Mouse (Mus musculus) frontal cortex, adult (tissue): ENCODE measurements around the gene Pafah1b1.

Experiments
- ATAC-seq: cut with Nextera tagmentation; 2 replicates; pipeline ENCODE4 v1.9.2; 2017; ENCODE audit warnings: mild to moderate bottlenecking, moderate library complexity, mixed read lengths; ENCODE audit not compliant: low TSS enrichment

Pafah1b1 gene

GRCm38 (mm10) chr11:74724235-74724791 is at the start of gene Pafah1b1:
TSS of gene Pafah1b1 (minus strand) at chr11:74724670.
- ATAC-seq = peak; percentile 92

- ATAC-seq = no peak
Measured at GRCm38 (mm10) chr11:74772386-74772785, 47.9 kb upstream of the Pafah1b1 start.

GRCm38 (mm10) chr11:74771650-74772049 is 47.2 kb upstream of the Pafah1b1 start:
- no peak for ATAC-seq

- ATAC-seq = peak; percentile 29; the same call in 1 of the 2 replicates
Measured at GRCm38 (mm10) chr11:74771234-74771633, 46.8 kb upstream of the Pafah1b1 start.

- peak; percentile 99 for ATAC-seq
Measured at GRCm38 (mm10) chr11:74770595-74771207, 46.2 kb upstream of the Pafah1b1 start, which contains the start of gene Mettl16. TSS of gene Mettl16 (plus strand) at chr11:74770830.

GRCm38 (mm10) chr11:74770037-74770436 is 45.6 kb upstream of the Pafah1b1 start:
- no peak for ATAC-seq

GRCm38 (mm10) chr11:74768045-74768444 is 43.6 kb upstream of the Pafah1b1 start:
- ATAC-seq = no peak

- no peak for ATAC-seq
Measured at GRCm38 (mm10) chr11:74767469-74767868, 43.0 kb upstream of the Pafah1b1 start.

- peak; percentile 31; the same call in 1 of the 2 replicates for ATAC-seq
Measured at GRCm38 (mm10) chr11:74763960-74764625, 39.6 kb upstream of the Pafah1b1 start.

- ATAC-seq = no peak
Measured at GRCm38 (mm10) chr11:74761011-74761705, 36.7 kb upstream of the Pafah1b1 start.

GRCm38 (mm10) chr11:74756631-74757030 is 32.2 kb upstream of the Pafah1b1 start:
- no peak for ATAC-seq

GRCm38 (mm10) chr11:74751352-74752066 is 27.0 kb upstream of the Pafah1b1 start:
- ATAC-seq = no peak

- ATAC-seq = no peak
Measured at GRCm38 (mm10) chr11:74750662-74751351, 26.3 kb upstream of the Pafah1b1 start.

GRCm38 (mm10) chr11:74749241-74749640 is 24.8 kb upstream of the Pafah1b1 start:
- no peak for ATAC-seq

- ATAC-seq = no peak
Measured at GRCm38 (mm10) chr11:74748022-74748421, 23.6 kb upstream of the Pafah1b1 start.

GRCm38 (mm10) chr11:74737861-74738260 is 13.4 kb upstream of the Pafah1b1 start:
- no peak for ATAC-seq

GRCm38 (mm10) chr11:74734917-74735316 is 10.4 kb upstream of the Pafah1b1 start:
- ATAC-seq = peak; percentile 44; the same call in 1 of the 2 replicates

GRCm38 (mm10) chr11:74725181-74725580 is 711 bp upstream of the Pafah1b1 start:
- no peak for ATAC-seq

GRCm38 (mm10) chr11:74723357-74724234 is 874 bp downstream of the Pafah1b1 start:
- peak; percentile 77 for ATAC-seq

- ATAC-seq = no peak
Measured at GRCm38 (mm10) chr11:74721971-74722370, 2.5 kb downstream of the Pafah1b1 start.
